Mouse (Mus musculus) spleen, postnatal 14 days (tissue): ENCODE measurements around the gene 9430097D07Rik.
A peak's percentile ranks its signal among the peaks of the same experiment; 100 is the strongest.

ENCODE experiments used
- DNase-seq, 2 experiments: peaks; one replicate each; pipeline ENCODE4 v3.0.0; 2021 to 2022; ENCODE audit warnings: low spot score in 2 of 2

9430097D07Rik gene

DNA sequence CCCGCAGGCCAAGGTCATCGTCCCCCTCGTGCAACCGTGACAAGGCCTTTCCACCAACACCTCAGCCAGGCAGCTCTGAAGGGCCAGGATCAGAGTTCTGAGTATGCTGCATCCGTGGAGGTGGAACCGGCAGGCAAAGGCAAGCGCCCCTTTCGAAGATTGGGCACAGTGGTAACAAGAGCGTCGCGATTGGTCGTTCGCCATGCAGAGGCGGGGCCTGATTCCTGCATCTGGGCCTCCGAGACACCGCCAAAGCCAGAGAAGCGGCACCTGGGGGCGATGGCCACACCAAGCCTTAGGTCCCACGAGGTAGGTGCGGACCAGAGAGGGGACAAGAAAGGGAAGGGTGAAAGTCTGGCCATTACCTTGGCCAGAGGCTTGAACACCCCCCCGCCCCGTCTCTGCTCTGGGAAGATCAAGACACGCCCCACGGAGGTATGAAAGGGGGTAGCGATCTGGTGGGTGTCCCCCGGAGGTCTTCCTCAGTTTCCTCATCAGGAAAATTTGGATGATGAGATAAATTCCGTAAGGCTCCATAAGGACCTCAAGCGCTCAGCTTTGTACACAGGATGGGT lies at the start of gene 9430097D07Rik:
9430097D07Rik (minus strand) TSS at position 99 of the 575 bp plus-strand sequence.
- no peak for DNase-seq

DNA sequence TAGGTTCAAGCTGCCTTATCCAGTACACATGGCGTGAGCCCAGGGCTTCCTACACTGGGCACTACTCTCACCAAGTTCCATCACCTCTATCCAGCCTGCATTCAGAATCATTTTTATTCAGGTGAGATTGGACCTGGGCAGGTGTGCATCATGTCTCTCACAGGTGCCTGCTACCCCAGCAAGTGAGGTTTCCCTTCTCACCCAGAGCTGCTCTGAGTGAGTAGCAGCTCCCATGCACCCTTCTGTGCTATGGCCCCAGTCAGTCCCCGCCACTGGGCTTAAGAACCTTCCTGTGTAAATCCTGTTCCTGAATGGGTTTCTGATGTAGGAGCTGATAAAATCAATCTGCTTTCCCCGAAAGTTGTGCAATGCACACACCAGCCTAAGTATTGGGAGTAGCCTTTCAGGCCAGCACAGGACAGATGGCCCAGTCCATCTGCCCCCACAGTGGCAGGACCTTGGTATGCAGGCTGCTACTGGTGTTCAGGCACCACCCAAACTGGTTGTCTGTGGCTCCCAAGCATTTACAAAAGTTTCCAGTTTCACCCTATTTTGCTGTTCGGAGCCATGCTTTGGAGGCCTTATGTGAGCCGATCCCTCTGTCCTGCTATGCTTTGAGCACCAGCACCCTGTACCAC lies 48.7 kb upstream of the 9430097D07Rik start:
- no peak for DNase-seq

DNA sequence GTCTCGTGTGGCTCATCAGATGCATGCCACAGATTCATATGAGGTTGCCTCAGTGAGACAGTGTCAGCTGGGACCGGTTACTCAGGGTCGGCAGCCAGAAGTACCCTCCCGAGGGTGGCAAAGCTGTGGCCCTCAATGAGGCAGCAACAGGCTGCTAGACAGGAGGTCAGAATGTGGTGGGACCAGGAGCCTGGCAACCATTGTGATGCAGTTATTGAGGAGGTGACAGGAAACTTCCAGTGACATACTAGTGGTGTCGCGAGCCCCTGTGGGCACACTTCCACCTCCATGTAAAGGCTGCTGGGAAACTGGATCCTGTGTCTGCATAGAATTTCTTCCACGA lies 46.0 kb upstream of the 9430097D07Rik start, which contains the start of gene Ak1:
Ak1 (plus strand) TSS at position 242 of the 343 bp plus-strand sequence.
- no peak for DNase-seq

DNA sequence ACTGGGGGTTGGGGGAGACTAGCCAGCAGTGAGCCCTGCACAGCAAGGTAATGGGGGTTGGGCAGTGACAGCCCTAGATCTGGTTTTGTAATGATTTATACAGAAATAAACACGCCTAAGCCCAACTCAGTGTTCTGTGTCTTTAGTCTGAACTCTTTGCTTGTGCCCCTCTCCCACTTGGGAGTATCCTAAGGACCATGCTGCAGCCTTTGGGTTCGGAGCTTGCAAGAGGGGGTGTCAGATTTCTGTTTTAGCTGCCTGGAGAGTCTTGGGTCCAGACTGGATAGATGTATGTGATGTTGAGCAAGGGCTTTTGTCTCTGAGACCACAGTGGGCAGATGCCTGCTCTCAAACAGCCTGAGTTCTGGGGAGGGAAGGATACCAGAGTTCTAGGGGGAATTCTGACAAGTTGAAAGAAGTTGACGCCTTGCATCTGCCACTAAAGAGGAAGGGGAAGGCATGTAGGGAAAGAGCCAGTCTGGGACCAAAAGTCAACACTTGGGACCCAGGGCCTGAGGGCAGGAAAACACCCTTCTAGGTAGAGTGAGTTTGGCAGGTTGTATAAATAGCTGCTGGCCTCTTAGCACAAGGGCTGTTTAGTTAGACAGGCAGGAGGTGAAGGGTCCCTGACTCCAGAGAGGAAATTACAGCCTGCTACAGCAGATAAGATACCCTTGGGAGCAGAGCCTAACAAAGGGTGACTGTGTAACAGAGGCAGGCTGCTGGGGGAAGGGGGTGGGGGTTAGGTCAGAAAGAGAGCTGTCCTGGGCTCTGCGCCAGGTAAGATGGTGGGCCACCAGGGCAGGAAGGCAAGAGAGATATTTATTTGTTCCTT lies 45.4 kb upstream of the 9430097D07Rik start:
- DNase-seq = no peak

DNA sequence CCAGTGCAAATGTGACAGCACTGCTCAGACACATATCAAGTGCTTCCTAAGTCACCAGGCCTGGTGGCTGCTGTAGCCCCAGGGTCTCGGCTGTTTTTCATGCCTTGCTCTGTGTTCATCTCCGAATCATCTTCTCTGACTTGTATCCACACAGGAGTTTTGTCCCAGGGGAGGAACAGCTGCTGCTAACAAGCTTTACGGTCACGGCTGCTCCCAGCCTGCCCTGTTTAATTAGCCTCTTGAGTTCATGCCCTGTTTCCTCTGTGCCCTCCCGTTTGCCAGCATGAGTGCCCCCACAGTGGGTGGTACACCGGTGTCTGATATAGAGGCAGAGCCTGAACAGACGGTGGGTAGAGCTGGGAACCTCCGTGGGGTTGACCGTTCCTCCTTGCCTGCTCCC lies 42.6 kb upstream of the 9430097D07Rik start:
- no peak for DNase-seq

DNA sequence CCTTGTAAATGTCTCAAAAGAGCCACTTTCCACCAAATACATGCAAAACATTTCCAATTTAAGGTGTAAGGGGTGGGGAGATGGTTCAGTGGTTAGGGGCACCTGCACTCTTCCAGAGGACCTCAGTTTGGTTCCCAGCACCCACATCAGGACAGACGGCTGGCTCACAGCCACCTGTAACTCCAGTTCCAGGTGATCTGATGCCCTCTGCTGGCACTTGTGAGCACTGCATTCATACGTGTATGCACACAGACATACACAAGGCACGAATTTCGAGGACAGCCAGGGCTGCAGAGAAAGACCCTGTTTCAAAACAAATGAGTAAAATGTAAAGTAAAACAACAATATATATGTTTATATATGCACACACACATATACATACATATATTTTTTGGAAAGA lies 42.1 kb upstream of the 9430097D07Rik start:
- no peak for DNase-seq

DNA sequence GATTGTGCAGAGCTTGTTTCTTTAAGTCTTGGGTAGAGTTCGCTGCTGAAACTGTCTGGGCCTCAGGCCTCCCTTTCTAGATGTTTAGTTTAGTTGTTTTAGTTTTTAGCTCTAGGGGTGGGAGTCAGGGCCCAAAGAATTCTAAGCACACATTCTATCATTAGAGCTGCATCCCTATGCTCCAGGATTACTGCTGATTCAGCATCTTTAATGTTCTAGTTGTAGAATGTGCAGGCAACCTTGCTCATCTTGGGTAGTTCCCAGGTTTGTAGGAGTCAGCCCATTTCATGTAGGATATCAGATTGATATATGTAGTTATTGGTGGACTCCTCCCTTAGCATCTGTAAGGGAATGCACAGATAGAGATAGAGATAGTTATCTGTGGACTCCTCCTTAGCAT lies 41.6 kb upstream of the 9430097D07Rik start:
- DNase-seq = no peak

DNA sequence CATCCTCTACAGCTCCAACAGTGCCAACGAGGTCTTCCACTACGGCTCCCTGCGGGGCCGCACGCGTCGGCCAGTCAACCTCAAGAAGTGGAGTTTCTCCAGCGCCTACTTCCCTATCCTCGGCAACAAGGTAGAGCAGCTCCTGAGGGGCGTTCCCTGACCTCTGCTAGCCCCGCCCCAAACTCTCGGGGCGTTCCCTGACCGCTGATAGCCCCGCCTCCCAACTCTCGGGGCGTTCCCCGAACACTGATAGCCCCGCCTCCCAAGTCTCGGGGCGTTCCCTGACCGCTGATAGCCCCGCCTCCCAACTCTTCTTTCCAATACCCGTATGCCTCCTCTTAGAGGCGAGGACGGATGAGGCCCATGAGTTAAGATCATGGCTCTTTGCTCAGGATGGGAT lies 36.8 kb upstream of the 9430097D07Rik start:
- DNase-seq = no peak

DNA sequence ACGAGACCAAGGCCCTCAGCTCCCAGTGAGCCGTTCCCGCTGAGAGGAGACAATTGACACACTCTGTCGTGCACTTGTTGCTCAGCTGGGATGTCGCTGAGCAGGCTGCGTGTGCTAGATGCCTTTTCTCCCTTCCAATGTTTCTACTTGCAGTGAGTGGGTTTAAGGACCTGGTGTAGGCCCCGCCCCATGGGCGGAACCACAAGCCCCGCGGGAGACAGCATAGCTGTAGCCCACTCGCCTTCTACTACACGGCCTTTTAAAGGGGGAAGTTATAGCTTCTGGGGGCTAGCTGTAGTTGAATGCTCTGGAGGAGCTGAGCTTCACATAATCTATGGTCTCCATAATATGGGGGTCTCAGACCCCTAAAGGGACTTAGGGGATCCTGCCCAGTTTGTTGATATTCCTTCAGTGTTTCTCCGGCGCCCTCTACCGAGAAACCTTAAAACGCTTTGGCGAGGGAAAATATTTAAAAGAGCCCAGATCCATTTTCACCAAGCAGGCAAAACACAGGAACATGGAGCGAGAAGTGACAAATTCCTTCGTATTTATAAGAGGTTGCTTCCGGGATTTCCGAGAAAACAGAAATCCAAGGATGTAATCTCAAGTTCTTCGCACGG lies 35.2 kb upstream of the 9430097D07Rik start:
- DNase-seq = no peak

DNA sequence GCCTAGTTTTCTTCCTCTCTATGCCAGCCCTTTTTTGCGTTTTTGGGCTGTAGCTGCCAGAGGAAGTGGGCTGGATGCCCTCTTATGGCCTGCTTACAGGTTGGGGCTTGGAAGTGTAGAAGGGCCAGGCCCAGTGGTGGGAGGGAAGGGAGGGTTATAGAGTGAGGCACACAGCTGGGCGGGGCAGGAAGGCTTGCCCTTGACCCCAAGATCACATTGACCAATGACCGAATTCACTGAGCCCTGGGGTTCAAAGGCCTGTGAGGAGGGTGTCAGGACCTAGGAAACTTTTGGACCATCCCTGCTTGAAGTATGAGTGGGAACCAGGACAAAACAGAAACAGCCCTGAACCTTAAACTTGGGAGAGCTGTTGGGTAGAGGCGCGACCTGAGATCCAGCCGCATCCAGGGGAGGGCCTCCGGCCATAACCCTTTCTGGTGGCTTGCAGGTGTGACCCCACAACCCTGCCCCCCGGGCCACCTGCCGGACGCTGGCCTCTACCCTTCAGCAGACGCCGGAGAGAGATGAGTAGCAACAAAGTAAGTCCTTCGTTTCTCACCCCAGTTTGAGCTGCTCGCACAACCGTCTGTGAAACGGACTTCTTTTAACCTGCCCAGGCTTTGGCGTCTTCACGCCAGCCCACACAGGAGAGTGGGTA lies 33.4 kb upstream of the 9430097D07Rik start:
- no peak for DNase-seq

DNA sequence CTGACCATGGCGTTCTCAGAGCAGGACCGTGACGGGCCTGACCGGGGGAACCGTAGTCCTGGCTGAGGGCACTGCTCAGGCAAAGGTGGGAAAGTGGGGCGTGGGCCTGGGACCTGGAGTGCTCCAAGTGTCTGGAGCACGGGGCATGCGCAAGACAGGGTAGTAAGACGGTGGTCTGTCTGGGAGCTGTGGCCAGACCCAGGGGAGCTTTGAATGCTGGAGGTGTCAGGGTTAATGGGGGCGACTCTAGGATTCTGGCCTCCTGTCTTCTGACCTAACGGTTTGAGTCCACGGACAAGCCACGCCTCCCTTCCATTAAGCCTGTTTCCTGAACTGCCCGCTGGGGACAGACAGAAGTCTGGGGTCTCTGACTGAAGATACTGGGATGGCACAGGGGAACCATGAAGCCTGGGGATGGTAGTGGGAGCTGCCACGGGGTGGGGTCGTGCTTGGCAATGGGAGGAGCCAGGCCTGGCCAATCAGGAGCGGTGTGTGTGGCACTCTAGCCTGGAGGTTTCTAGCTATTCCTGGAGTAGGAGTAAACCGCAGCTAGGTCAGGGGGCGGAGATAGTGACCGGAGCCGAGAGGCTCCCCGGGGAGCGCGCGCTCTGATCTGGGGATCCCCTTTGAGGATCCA lies 32.8 kb upstream of the 9430097D07Rik start:
- peak; percentile 29 to 31 for DNase-seq

DNA sequence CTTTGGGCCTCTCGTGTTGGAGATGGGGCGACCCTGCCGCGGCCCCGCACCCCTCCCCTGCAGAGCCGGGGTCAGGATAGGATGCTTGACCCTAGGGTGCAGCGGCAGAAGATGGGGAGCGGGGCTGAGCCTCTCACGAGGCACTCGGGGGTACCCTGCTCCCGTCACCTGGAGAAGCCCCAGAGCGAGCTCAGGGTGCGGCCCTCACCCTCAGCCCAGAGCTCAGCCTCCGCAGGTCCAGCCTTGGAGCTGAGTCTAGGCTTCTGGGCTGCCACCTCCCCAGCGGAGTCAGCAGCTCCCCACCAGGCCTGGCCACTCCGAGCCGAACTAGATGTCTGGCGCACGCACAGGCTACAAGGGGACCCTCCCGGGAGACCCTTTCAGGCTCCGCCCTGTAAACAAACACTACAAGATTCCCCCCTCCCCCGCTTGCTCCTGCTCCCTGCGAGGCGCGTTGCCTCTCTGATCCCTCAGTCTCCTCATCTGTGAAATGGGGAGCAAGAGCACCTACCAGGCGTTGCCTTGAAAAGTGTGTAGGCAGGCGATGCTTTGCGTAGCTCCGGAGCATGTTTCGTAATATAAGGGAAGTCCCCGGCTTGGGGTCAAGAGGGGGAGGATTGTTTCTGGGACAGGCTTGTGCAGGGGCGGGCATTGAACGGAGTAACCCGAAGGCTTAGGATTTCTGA lies 31.9 kb upstream of the 9430097D07Rik start:
- peak in 1 of 2 experiments; percentile 27 for DNase-seq

DNA sequence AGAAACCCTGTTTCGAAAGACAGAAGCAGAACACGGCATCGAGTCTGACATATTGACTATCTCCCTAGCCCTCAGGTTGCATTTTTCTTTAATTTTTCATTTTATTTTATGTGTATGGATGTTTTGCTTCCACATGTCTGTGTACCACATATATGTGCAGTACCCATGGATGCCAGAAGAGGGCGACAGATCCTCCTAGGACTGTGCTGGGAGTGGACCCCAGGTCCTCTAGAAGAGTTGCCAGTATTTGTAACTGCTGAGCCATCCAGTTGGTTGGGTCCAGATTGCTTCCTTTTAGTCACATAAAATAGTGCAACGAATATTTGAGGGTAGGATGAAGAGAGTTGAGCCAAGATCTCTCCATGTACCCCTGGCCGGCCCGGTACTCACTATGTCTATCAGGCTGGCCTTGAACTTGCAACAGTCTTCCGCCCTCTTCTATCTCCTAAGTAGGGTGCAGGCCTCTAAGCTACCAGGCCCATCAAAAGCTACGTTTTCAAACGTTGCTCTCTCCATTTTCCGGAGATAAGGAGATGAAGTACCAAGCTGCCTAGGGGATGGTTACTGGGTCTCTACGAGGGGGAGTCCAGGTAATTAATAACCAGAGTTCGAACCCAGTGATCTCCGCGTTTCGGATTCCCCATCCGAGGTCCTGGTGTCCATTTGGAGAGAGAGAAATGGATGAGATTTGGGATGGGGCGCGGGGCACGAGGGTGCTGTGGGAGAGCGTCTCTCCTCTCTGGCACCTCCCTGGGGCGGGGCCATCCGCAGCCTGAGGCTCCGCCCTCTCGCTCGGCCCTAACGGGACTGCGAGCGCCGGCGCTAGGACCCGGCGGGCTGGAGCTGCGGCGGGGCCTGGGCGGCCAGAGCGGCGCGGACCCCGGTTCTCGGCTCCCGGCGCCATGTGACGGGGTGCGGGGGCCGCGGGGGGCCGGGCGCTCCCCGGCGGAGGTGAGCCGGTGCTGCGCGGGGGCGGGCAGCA lies 31.0 kb upstream of the 9430097D07Rik start:
- peak; percentile 73 to 85 for DNase-seq

DNA sequence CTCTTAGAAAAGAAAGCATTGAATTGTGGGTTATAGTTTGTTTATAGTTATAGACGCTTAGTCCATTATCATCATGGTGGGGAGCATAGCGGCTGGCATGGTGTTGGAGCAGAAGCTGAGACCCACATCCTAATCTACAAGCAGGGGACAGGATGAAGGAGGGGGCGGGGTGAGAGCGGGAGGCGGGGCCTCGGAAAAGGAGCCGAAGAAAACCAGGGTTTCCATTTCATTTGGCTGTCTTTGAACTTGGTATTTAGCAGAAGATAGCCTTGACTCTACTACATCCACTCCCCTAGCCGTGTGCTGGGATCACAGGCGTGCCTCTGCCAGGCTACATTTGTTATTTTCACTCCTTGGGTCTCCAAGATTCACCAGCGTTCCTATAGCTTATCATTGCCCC lies 29.1 kb upstream of the 9430097D07Rik start:
- DNase-seq = no peak

DNA sequence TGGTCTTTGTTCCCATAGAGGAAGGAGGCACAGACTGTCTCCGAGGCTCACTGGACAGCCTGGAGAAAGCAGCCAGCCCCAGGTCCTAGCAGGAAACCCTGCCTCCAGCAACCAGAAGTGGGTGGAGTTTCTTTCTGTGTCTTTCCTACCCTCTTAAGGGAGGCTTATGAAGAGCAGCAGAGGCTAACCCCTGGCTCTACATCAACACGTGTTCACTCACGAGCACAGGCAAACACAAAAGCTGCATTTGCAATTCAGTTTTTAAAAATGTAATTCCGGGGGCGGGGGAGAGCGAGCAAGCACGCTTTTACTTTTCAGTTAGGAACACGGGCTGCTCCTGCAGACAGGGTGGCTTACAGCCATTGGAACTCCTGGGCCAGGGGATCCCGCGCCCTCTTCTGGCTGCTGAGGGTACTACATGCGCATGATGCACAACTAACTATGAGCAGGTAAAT lies 27.1 kb upstream of the 9430097D07Rik start:
- peak; percentile 80 to 87 for DNase-seq

DNA sequence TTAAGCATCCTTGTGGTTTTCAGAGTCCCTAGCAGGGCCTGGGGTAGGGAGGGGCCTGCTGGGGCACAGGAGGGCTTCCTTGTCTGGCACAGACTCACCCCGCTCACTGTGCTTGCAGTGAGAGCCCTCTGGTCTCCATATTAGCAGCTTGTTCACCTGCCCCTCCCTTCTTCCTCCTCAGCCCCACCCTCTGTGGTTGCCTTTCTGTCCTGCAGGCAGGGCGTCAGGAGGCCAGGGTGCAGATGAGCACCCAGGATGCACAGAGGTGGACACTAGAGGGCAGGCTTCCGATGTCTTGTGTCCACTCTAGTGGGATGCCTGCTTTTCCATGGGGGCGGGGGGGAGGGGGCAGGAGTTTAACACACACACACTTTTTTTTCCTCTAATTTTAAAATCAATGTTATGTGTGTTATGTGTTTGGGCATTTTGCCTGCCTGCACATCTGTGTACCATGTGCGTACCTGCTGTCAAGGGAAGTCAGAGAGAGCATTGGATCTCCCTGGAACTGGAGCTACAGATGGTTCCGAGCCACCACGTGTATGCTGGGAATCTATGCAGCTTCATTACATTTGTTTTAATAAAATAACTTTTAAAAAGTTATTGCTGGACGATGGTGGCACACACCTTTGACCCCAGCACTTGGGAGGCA lies 26.1 kb upstream of the 9430097D07Rik start:
- peak in 1 of 2 experiments; percentile 48 for DNase-seq

DNA sequence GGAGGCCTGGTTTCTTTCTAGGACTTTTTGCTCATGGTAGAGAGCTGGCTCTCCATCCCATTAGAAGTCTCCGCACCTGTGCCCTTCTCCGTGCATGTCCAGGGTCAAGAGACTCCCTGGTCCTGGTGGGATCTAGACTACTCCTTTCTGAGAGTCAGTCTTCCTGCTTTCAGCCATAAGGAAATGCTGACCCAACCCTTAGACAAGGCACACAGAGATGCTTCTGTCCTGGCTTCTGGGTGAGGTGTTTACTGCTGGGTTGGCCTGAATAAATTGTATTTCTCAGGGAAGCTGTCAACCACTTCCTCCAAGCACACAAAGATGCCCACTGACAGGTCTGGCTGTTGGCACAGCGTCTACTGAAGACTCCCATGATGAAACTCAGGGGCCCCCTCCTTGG lies 23.9 kb upstream of the 9430097D07Rik start, which contains the start of gene St6galnac6:
St6galnac6 (plus strand) TSS at position 301 of the 400 bp plus-strand sequence.
- DNase-seq = no peak

DNA sequence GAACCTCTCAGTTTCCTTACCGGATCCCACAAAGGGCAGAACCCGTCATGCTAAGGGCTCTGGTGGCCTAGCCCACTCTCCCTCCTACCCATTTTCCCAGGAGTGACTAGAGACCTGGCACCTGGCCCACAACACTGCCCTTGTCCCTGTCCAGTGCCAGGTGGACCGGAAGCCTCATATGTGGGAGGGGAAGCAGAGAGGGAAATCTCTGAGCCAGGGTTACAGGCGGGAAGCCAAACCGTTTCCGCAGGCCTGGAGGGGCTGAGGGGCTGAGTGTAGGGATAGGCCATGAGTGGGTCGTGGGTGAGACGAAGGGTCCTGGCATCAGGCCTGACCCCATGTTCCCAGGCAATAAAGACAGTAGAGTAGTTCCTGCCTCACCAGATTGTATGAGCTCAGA lies 23.0 kb upstream of the 9430097D07Rik start:
- no peak for DNase-seq

DNA sequence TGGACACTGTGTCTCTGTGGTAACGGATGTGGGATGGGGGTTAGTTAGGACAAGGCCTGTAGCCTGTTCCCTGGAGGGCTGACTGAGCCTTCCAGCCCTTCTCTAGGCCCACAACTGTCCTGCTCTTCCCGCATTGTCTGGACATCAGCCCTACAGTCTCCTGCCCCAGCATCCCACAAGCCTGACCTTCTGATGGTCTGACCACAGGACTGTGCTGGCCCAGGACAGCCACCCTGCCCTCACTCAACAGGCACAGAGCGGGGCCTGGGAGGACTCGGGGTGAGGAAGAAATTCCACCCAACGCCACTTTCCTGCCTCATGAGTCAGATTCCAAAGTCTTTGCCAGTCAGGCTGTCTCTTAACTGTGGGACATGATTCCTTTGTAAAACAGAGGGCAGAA lies 22.2 kb upstream of the 9430097D07Rik start:
- DNase-seq = no peak
